Comparison of ENCODE assay signal across 14 mouse cellular contexts in the genomic region with DNA sequence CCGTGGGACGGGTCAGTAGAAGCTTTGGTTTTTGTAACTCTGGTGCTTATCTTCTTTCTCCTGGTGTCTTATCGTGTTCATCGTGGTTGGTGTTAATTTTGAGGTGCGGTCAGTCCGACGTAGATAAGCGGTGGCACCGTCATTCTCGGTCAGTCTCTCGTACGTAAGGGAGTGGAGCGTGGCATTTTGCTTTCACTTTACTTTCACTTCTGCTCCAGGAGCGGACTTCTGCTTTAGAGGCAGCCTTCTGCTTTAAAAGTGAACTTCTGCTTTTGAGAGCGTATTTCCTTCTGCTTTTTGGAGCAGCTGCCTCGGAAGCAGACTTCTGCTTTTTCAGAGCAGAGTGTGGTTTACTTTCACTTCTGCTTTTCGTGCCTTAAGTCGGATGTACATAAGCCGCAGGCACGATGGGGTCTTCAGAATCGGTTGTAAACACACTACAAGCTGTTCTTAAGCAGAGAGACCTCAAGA.
DNase-seq lines count a peak whose midpoint lies in the region; ATAC-seq and TF ChIP-seq lines count a peak whose summit lies in the region.
"Had no signal": no experiment of that assay in that cellular context is flagged by ENCODE, and none has a peak within 500 bp of the region (broad histone marks: within the 10 kb centered on the region; RNA-seq: fewer than 3 reads in every experiment).

No protein-coding gene starts in this region.

- intact Hi-C loops in heart, postnatal 36 days (cut with DNase I) = no loop called here

- peaks cover 37% of the 10 kb centered on the region for H3K9me3 ChIP-seq in heart, postnatal 0 days (replicated peaks; ENCODE audit: control insufficient read depth, low read length)

- peak overlapping the region; percentile 5; the same call in 1 of the 2 replicates for H3K4me3 ChIP-seq in heart, postnatal 0 days (ENCODE audit: low read depth, low read length)
- H3K4me3 ChIP-seq: heart, embryonic 13.5 days had no signal

- no peak for TF ChIP-seq CTCF in heart, postnatal 0 days (IDR thresholded peaks at IDR 0.05; ENCODE audit: low read depth)

- H3K4me2 ChIP-seq in heart, postnatal 0 days (ENCODE audit: low read depth, low read length) = no peak overlapping the region
- H3K4me2 ChIP-seq: heart, embryonic 13.5 days had no signal

- no peaks in the 10 kb centered on the region for H3K4me1 ChIP-seq in heart, postnatal 0 days (ENCODE audit: control insufficient read depth, insufficient read depth)
- H3K4me1 ChIP-seq: heart, embryonic 13.5 days had no signal

- no peaks in the 10 kb centered on the region for H3K27me3 ChIP-seq in heart, postnatal 0 days (ENCODE audit: control insufficient read depth, insufficient read depth, low read length)
- H3K27me3 ChIP-seq: heart, embryonic 13.5 days had no signal

- TF ChIP-seq EP300 in heart, postnatal 0 days (IDR thresholded peaks at IDR 0.05; ENCODE audit: low read depth) = no peak

- H3K27ac ChIP-seq in heart, postnatal 0 days (ENCODE audit: low read depth) = peak overlapping the region; percentile 22; the same call in 1 of the 2 replicates
- H3K27ac ChIP-seq: heart, embryonic 13.5 days had no signal

- DNase-seq in heart, postnatal 0 days (ENCODE audit: low spot score) = no peak
- no peak for DNase-seq in heart, postnatal 36 days
- peak; percentile 53 to 55 for DNase-seq in thymus, postnatal 36 days
- no peak for DNase-seq in ovary, postnatal 36 days (ENCODE audit: low spot score)
- DNase-seq in layer of hippocampus, adult 11-12 months (ENCODE audit: low spot score) = no peak
- DNase-seq in right cerebral cortex, postnatal 25 days = no peak
- DNase-seq: adrenal gland, adult 2 months; left cerebral cortex, postnatal 4 days; right cerebral cortex, postnatal 4 days had no signal

- H3K9ac ChIP-seq in heart, postnatal 0 days (replicated peaks; ENCODE audit: low read depth, low read length) = no peak overlapping the region
- H3K9ac ChIP-seq: heart, embryonic 13.5 days had no signal

- WGBS in heart, postnatal 0 days = 83% methylated on average over 21 of the region's 21 CpGs

- no peaks in the 10 kb centered on the region for H3K36me3 ChIP-seq in heart, postnatal 0 days (replicated peaks; ENCODE audit: control insufficient read depth, insufficient read depth, low read length)
- H3K36me3 ChIP-seq: heart, embryonic 13.5 days had no signal

- ATAC-seq in heart, postnatal 0 days (ENCODE audit: insufficient read depth, low read depth) = no peak
- peak; percentile 74 for ATAC-seq in inflammation-experienced regulatory T-cells, adult 6 months
- peak; percentile 72 for ATAC-seq in monocyte, adult 5-6 weeks (replicated peaks; ENCODE audit: insufficient number of reproducible peaks, low FRiP score, low TSS enrichment, poor library complexity, severe bottlenecking)
- ATAC-seq: forebrain, embryonic 16.5 days; midbrain, embryonic 16.5 days had no signal

Comparison
In these comparisons a context has a peak if more than half of its experiments do, and no peak if none do; other contexts are left out.
1. DNase-seq: peak in thymus, postnatal 36 days (2 of 2); none in heart, postnatal 0 days (single experiment), heart, postnatal 36 days (0 of 2), ovary, postnatal 36 days (single experiment), layer of hippocampus, adult 11-12 months (single experiment) and right cerebral cortex, postnatal 25 days (single experiment).